Mouse (Mus musculus) C2C12 (cell line): ENCODE data around the gene Itih3. TPM values are rescaled to one million over a fixed set of nuclear protein-coding genes. Genes with fewer than 3 reads are reported as not detected.

ENCODE experiments used
- H3K27me3 ChIP-seq: one replicate; pipeline ENCODE4 v1.6.1; 2011; ENCODE audit not compliant: control insufficient read depth, insufficient read depth, insufficient read length
- H3K36me3 ChIP-seq: one replicate; pipeline ENCODE4 v1.6.1; 2011; ENCODE audit not compliant: control insufficient read depth, insufficient read depth
- H3K4me3 ChIP-seq: one replicate; pipeline ENCODE4 v1.5.1; 2011; ENCODE audit warnings: mild to moderate bottlenecking, control low read depth; ENCODE audit not compliant: poor library complexity, insufficient read depth, severe bottlenecking
- H3K79me2 ChIP-seq: one replicate; pipeline ENCODE4 v1.6.1; 2011; ENCODE audit not compliant: control insufficient read depth, insufficient read depth
- H3K79me3 ChIP-seq: one replicate; pipeline ENCODE4 v1.6.1; 2011; ENCODE audit warnings: low read depth, control low read depth
- H3ac ChIP-seq: one replicate; pipeline ENCODE3; 2011; ENCODE audit warnings: low read depth; ENCODE audit not compliant: control insufficient read depth, insufficient read length
- CEBPB ChIP-seq: IDR thresholded peaks from one replicate; pipeline ENCODE4 v1.6.1; 2011; ENCODE audit warnings: low read depth, mild to moderate bottlenecking, control low read depth, moderate library complexity
- CTCF ChIP-seq: IDR thresholded peaks from one replicate; pipeline ENCODE4 v1.5.1; 2011; ENCODE audit not compliant: control insufficient read depth, insufficient read depth, insufficient read length
- FOSL1 ChIP-seq: IDR thresholded peaks from one replicate; pipeline ENCODE4 v1.8.0; 2011; ENCODE audit warnings: mild to moderate bottlenecking, low read length; ENCODE audit not compliant: poor library complexity, insufficient read depth, severe bottlenecking
- MAX ChIP-seq: IDR thresholded peaks from one replicate; pipeline ENCODE4 v1.6.1; 2011; ENCODE audit warnings: mild to moderate bottlenecking, control low read depth
- MYOD1 ChIP-seq: IDR thresholded peaks from one replicate; pipeline ENCODE4 v1.6.1; 2011; ENCODE audit warnings: low read depth; ENCODE audit not compliant: control insufficient read depth, insufficient read length
- MYOG ChIP-seq: IDR thresholded peaks from one replicate; pipeline ENCODE4 v1.6.1; 2011; ENCODE audit not compliant: control insufficient read depth, insufficient read length; ENCODE audit errors: extremely low read depth
- USF1 ChIP-seq: IDR thresholded peaks from one replicate; pipeline ENCODE4 v1.6.1; 2011; ENCODE audit warnings: low read depth, mild to moderate bottlenecking, control low read depth, moderate library complexity
- polyA plus RNA-seq: library from polyadenylated mRNA; unstranded; fragments of >200 nt; fragmentation: generic; extraction: Trizol; gene quantifications from one replicate; pipeline ENCODE4 v1.2.1, GENCODE M21; 2012; ENCODE audit warnings: missing spikeins

Gene Itih3
- polyA plus RNA-seq, 1 experiment = 0.01 TPM

- H3ac ChIP-seq = no peak overlapping the region
- H3K79me2 ChIP-seq = no peaks in the 10 kb centered on the region
- TF ChIP-seq FOSL1 = no peak
- TF ChIP-seq CEBPB = no peak
- no peak for TF ChIP-seq MAX
- no peak for TF ChIP-seq MYOG
- TF ChIP-seq USF1 = no peak
- no peak for TF ChIP-seq MYOD1
- no peak for TF ChIP-seq CTCF
- H3K36me3 ChIP-seq = peaks cover 4% of the 10 kb centered on the region
- no peaks in the 10 kb centered on the region for H3K79me3 ChIP-seq
- no peak overlapping the region for H3K4me3 ChIP-seq
- no peaks in the 10 kb centered on the region for H3K27me3 ChIP-seq
Observed at GRCm38 (mm10) chr14:30874095-30874700, 49.4 kb downstream of the Itih3 start.

GRCm38 (mm10) chr14:30870206-30871147, 53.1 kb downstream of the Itih3 start:
- no peaks in the 10 kb centered on the region for H3K79me2 ChIP-seq
- H3ac ChIP-seq = no peak overlapping the region
- H3K79me3 ChIP-seq = no peaks in the 10 kb centered on the region
- TF ChIP-seq FOSL1 (no peak), CEBPB (no peak), CTCF (no peak), MAX (no peak), MYOG (no peak), MYOD1 (no peak), USF1 (no peak)
- H3K4me3 ChIP-seq = no peak overlapping the region
- peaks cover 10% of the 10 kb centered on the region for H3K36me3 ChIP-seq
- H3K27me3 ChIP-seq = no peaks in the 10 kb centered on the region

- Histone ChIP-seq H3K27me3 (no peaks in the 10 kb centered on the region), H3K79me2 (no peaks in the 10 kb centered on the region), H3ac (no peak overlapping the region), H3K79me3 (no peaks in the 10 kb centered on the region), H3K4me3 (no peak overlapping the region), H3K36me3 (peaks cover 19% of the 10 kb centered on the region)
- TF ChIP-seq FOSL1 (no peak), MAX (no peak), MYOG (no peak), MYOD1 (no peak), CEBPB (no peak), CTCF (no peak), USF1 (no peak)
Observed at GRCm38 (mm10) chr14:30869391-30869801, 54.2 kb downstream of the Itih3 start.

GRCm38 (mm10) chr14:30868826-30869225, 54.7 kb downstream of the Itih3 start:
- peaks cover 21% of the 10 kb centered on the region for H3K36me3 ChIP-seq
- no peak overlapping the region for H3K4me3 ChIP-seq
- no peaks in the 10 kb centered on the region for H3K79me2 ChIP-seq
- TF ChIP-seq FOSL1 (no peak), MAX (no peak), CTCF (no peak), CEBPB (no peak), USF1 (no peak), MYOD1 (no peak), MYOG (no peak)
- H3ac ChIP-seq = no peak overlapping the region
- H3K27me3 ChIP-seq = no peaks in the 10 kb centered on the region
- H3K79me3 ChIP-seq = no peaks in the 10 kb centered on the region

- TF ChIP-seq CEBPB (no peak), MYOG (no peak), CTCF (peak; percentile 71)
- H3K36me3 ChIP-seq = peaks cover 21% of the 10 kb centered on the region
Observed at GRCm38 (mm10) chr14:30867042-30867441, 56.5 kb downstream of the Itih3 start.

More at GRCm38 (mm10) chr14:30867042-30867441, 56.5 kb downstream of the Itih3 start:
- no peak overlapping the region for H3ac ChIP-seq
- no peaks in the 10 kb centered on the region for H3K27me3 ChIP-seq
- H3K79me3 ChIP-seq = no peaks in the 10 kb centered on the region
- H3K79me2 ChIP-seq = no peaks in the 10 kb centered on the region
- H3K4me3 ChIP-seq = no peak overlapping the region
